Mouse (Mus musculus) intestine, embryonic 14.5 days (tissue): Measurements from ENCODE around the gene Uap1l1. TPM values are rescaled to one million over a fixed set of nuclear protein-coding genes. Genes with fewer than 3 reads are reported as not detected.

ENCODE experiments used
- ATAC-seq: fragments of 200-750 bp; cut with Nextera tagmentation; replicated peaks from 2 replicates; pipeline ENCODE4 v1.8.0; 2017; ENCODE audit warnings: low read depth, moderate number of reproducible peaks, moderate TSS enrichment, moderate library complexity; ENCODE audit not compliant: low FRiP score, low TSS enrichment
- DNase-seq: peaks from one replicate; pipeline ENCODE4 v3.0.0-alpha.2; 2018; ENCODE audit warnings: low spot score
- H3K27ac ChIP-seq: fragments of 300-500 bp; sonication (generic); 2 replicates; pipeline ENCODE4 v1.5.1; 2014; ENCODE audit warnings: low read depth, mild to moderate bottlenecking, control low read depth
- H3K27me3 ChIP-seq: fragments of 300-500 bp; sonication (generic); replicated peaks from 2 replicates; pipeline ENCODE4 v1.6.1; 2014; ENCODE audit warnings: low read length, control low read depth; ENCODE audit not compliant: control insufficient read depth, insufficient read depth
- H3K36me3 ChIP-seq: fragments of 300-500 bp; sonication (generic); 2 replicates; pipeline ENCODE4 v1.6.1; 2014; ENCODE audit warnings: low read length, control low read depth; ENCODE audit not compliant: control insufficient read depth, insufficient read depth
- H3K4me1 ChIP-seq: fragments of 300-500 bp; sonication (generic); replicated peaks from 2 replicates; pipeline ENCODE4 v1.6.1; 2014; ENCODE audit warnings: low read length, control low read depth, mixed read lengths; ENCODE audit not compliant: control insufficient read depth, insufficient read depth
- H3K4me2 ChIP-seq: fragments of 300-500 bp; sonication (generic); 2 replicates; pipeline ENCODE4 v1.6.1; 2014; ENCODE audit warnings: low read length
- H3K4me3 ChIP-seq: fragments of 300-500 bp; sonication (generic); 2 replicates; pipeline ENCODE4 v1.5.1; 2014; ENCODE audit warnings: low read depth, low read length, control low read depth, mixed read lengths
- H3K9ac ChIP-seq: fragments of 300-500 bp; sonication (generic); 2 replicates; pipeline ENCODE4 v1.6.1; 2014; ENCODE audit warnings: mild to moderate bottlenecking, low read length
- H3K9me3 ChIP-seq: fragments of 300-500 bp; sonication (generic); 2 replicates; pipeline ENCODE4 v1.6.1; 2016; ENCODE audit warnings: low read length, control low read depth; ENCODE audit not compliant: control insufficient read depth
- WGBS: fragments of 180-500 bp; shearing (Covaris S2); extraction: QIAGEN DNeasy Blood & Tissue Kit; methylation state at CpG from one replicate; pipeline ENCODE4 v1.1.7; 2014; 5-methylcytosine and 5-hydroxymethylcytosine counted together
- polyA plus RNA-seq: library from polyadenylated mRNA; unstranded; fragments of >200 nt; fragmentation: Nextera tagmentation; extraction: Ambion mirVana; gene quantifications from 2 replicates; pipeline ENCODE4 v1.2.1, GENCODE M21; 2014

Uap1l1 gene
- polyA plus RNA-seq, 1 experiment from 2014 or later: 46.0 TPM

DNA sequence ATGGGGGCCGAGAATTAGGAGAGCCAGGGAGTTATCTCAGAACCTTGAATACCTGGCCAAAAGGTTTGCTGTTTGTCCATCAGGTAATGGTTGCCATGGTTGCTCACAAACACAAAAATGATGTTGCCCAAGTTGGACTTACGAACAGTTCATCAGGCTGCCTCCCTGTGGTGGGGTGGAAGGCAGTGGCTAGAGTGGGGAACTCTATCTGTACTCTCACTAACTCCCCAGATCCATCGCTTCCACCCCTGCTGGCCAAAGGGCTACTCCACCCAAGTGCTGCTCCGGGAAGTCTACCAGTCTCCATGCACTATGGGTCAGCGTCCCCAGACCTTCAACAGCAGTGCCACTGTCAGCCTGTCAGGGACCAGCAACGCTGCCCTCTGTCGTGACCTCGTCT, 33.6 kb upstream of the Uap1l1 start, which contains the start of gene Npdc1:
Gene Npdc1, plus strand, starts transcription at position 301 of the 400 bp plus-strand sequence.
- H3K4me3 ChIP-seq: no peak within 1 kb of the TSS
- no peak within 1 kb of the TSS for H3K27ac ChIP-seq
- no peaks in the 10 kb centered on the region for H3K36me3 ChIP-seq
- no peak within 1 kb of the TSS for H3K9ac ChIP-seq
- WGBS: 65% methylated on average over 8 of the region's 8 CpGs
- no peaks in the 10 kb centered on the region for H3K9me3 ChIP-seq
- H3K4me2 ChIP-seq: no peak within 1 kb of the TSS
- ATAC-seq (no peak), DNase-seq (no peak)
- peaks cover 12% of the 10 kb centered on the region for H3K4me1 ChIP-seq
- H3K27me3 ChIP-seq: peaks cover 93% of the 10 kb centered on the region

- no peak overlapping the region for H3K9ac ChIP-seq
- DNase-seq (no peak), ATAC-seq (no peak)
- H3K27me3 ChIP-seq: peaks cover 84% of the 10 kb centered on the region
- H3K4me1 ChIP-seq: peaks cover 12% of the 10 kb centered on the region
- no peak overlapping the region for H3K27ac ChIP-seq
- WGBS: 92% methylated on average over 7 of the region's 7 CpGs
- H3K4me3 ChIP-seq: no peak overlapping the region
- H3K4me2 ChIP-seq: no peak overlapping the region
- H3K36me3 ChIP-seq: no peaks in the 10 kb centered on the region
- no peaks in the 10 kb centered on the region for H3K9me3 ChIP-seq
These were observed 32.6 kb upstream of the Uap1l1 start for GRCm38 (mm10) chr2:25398065-25398464.

DNA sequence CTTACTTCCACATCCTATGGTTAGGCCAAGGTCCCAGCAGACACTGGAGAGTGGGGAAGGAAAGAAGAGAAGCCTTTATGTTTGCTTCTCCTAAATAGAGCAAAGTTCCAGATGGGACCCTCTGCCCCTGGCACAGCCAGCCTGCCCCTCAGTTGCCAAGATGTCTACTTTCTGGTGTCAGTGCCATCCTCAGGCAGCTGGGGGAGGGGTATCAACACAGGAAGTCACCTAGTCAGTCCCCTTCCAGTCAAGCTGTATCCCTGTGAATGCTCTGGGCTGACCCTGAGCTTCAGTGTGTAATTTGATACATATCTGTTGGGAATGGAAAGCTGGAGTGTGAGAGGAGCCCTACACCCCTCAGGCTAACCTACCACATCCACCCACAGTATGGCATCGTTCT, 31.5 kb upstream of the Uap1l1 start:
- Histone ChIP-seq H3K27ac (no peak overlapping the region), H3K9me3 (no peaks in the 10 kb centered on the region), H3K36me3 (no peaks in the 10 kb centered on the region), H3K4me3 (no peak overlapping the region), H3K4me1 (peaks cover 12% of the 10 kb centered on the region), H3K9ac (no peak overlapping the region), H3K4me2 (no peak overlapping the region), H3K27me3 (peaks cover 73% of the 10 kb centered on the region)
- 43% methylated on average over 1 of the region's 1 CpGs for WGBS
- DNase-seq (no peak), ATAC-seq (no peak)

DNA sequence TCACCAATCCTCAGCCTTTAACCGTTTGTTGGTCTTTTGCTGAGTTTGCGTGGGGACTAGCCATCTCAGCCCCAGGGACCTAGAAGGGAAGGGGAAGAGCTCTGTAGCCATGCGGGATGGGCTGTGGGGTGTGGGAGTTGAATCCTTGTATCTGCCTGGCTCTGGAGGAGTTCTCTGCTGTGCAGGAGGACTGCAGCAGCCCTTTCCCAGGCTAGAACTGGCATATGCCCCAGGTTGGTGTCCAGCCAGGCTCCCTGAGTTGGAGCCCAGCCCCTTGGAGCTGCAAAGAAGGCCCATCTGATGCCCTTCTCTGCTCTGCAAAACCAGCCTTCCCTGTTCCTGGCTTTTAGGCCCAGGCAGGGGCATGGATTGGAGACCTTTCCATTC, 31.1 kb upstream of the Uap1l1 start:
- Histone ChIP-seq H3K36me3 (no peaks in the 10 kb centered on the region), H3K9ac (no peak overlapping the region), H3K4me3 (peak overlapping the region; percentile 41; the same call in 1 of the 2 replicates), H3K4me1 (peaks cover 12% of the 10 kb centered on the region), H3K27me3 (peaks cover 69% of the 10 kb centered on the region), H3K4me2 (peak overlapping the region; percentile 77), H3K27ac (no peak overlapping the region), H3K9me3 (no peaks in the 10 kb centered on the region)
- no peak for DNase-seq
- no peak for ATAC-seq
- WGBS: 33% methylated on average over 3 of the region's 3 CpGs

DNA sequence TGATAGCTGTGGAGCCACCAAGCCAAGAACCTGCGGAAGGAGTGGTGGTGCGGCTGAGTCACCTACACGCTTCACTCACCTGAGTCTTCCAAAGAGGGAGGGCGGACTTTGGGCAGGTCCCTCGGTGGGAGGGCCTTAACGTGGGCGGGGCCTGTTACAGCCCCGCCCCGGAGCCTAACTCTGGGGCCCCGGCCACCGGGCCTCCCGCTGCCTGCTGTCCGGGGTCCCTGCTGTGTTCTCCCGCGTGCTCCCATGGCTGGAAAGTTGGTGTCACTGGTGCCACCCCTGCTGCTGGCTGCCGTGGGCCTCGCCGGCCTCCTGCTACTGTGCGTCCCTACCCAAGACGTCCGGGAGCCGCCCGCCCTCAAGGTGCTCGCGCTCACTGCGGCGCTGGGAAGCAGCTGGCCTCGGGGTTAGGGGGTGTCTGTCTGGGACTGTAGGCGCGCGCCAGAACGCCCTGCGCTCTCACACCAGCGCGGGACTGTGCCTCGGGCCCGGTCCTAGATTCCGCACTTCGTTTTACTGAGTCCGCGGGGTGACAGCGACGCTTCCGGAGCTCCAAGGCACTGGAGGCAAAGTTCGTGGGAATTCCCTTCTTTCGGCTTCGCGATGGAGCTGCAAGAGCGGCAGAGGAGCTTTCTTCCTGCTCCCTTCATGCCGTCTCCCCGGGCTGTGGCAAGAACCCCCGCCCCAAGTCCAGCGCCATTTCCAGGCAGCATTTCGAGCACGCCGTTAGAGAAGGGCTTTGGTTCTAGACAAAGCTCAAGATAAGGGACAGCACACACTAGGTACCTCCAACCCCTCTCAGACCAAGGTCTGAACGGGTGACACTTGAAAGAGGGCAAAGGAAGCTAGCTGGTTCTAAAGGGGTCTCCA, 30.5 kb upstream of the Uap1l1 start, which contains the start of gene Entpd2:
Gene Entpd2, plus strand, starts transcription at position 154 of the 876 bp plus-strand sequence.
- H3K27me3 ChIP-seq: peaks cover 63% of the 10 kb centered on the region
- DNase-seq (peak; percentile 83), ATAC-seq (peak; percentile 74)
- H3K36me3 ChIP-seq: no peaks in the 10 kb centered on the region
- H3K4me1 ChIP-seq: peaks cover 12% of the 10 kb centered on the region
- H3K9me3 ChIP-seq: no peaks in the 10 kb centered on the region
- WGBS: 2% methylated on average over 57 of the region's 57 CpGs
- H3K9ac ChIP-seq: peak within 1 kb of the TSS; percentile 37
- H3K4me3 ChIP-seq: peak within 1 kb of the TSS; percentile 41
- peak within 1 kb of the TSS; percentile 77 for H3K4me2 ChIP-seq
- no peak within 1 kb of the TSS for H3K27ac ChIP-seq

GRCm38 (mm10) chr2:25394281-25395221, 29.1 kb upstream of the Uap1l1 start:
- no peak overlapping the region for H3K4me2 ChIP-seq
- DNase-seq (no peak), ATAC-seq (0 out of 2 replicates have a peak, but pooled peaks have one; percentile 5)
- peaks cover 50% of the 10 kb centered on the region for H3K27me3 ChIP-seq
- H3K27ac ChIP-seq: no peak overlapping the region; the same call in 1 of the 2 replicates
- H3K9me3 ChIP-seq: no peaks in the 10 kb centered on the region
- no peak overlapping the region for H3K4me3 ChIP-seq
- H3K9ac ChIP-seq: no peak overlapping the region
- H3K4me1 ChIP-seq: peaks cover 12% of the 10 kb centered on the region
- WGBS: 45% methylated on average over 3 of the region's 3 CpGs
- H3K36me3 ChIP-seq: no peaks in the 10 kb centered on the region

GRCm38 (mm10) chr2:25391266-25391665, 25.8 kb upstream of the Uap1l1 start:
- Histone ChIP-seq H3K36me3 (no peaks in the 10 kb centered on the region), H3K4me1 (peaks cover 12% of the 10 kb centered on the region), H3K4me2 (no peak overlapping the region), H3K9me3 (no peaks in the 10 kb centered on the region), H3K4me3 (no peak overlapping the region), H3K9ac (no peak overlapping the region), H3K27ac (no peak overlapping the region), H3K27me3 (peaks cover 18% of the 10 kb centered on the region)
- ATAC-seq (no peak), DNase-seq (no peak)
- 64% methylated on average over 5 of the region's 5 CpGs for WGBS

- WGBS: 65% methylated on average over 5 of the region's 5 CpGs
These were observed 19.0 kb upstream of the Uap1l1 start for GRCm38 (mm10) chr2:25384492-25384891.

More at GRCm38 (mm10) chr2:25384492-25384891, 19.0 kb upstream of the Uap1l1 start:
- H3K9me3 ChIP-seq: no peaks in the 10 kb centered on the region
- H3K27me3 ChIP-seq: no peaks in the 10 kb centered on the region
- H3K27ac ChIP-seq: no peak overlapping the region
- no peak overlapping the region for H3K9ac ChIP-seq
- ATAC-seq (no peak), DNase-seq (no peak)
- H3K4me2 ChIP-seq: no peak overlapping the region
- H3K4me1 ChIP-seq: no peaks in the 10 kb centered on the region
- H3K4me3 ChIP-seq: no peak overlapping the region
- H3K36me3 ChIP-seq: no peaks in the 10 kb centered on the region
